Mouse (Mus musculus): ENCODE measurements around the gene Aqp11.

GRCm38 (mm10) chr7:97780815-97781214 lies 42.7 kb upstream of the Aqp11 start:
- TF ChIP-seq CTCF (IDR thresholded peaks at IDR 0.05; ENCODE audit: low read depth) (no peak), EP300 (IDR thresholded peaks at IDR 0.05; ENCODE audit: low read depth) (no peak)

All from liver, postnatal 0 days (tissue).